Mouse (Mus musculus) MEL (cell line): ENCODE measurements at regions not wholly inside any gene's neighbourhood (a gene's known extent, or its start where the extent isn't known, plus 50 kb on each side); places are given as distances from the start of the nearest gene placed in this dataset.

Source experiments
- DNase-seq: peaks from one replicate; pipeline ENCODE4 v3.0.0; 2011; ENCODE audit warnings: low read depth, low spot score
- H3K27ac ChIP-seq: 2 replicates; pipeline ENCODE4 v1.5.1; 2012; ENCODE audit warnings: low read depth, mild to moderate bottlenecking, control low read depth, low read length, moderate library complexity; ENCODE audit not compliant: control insufficient read depth
- H3K27me3 ChIP-seq, 2 experiments: fragments of 150-350 bp in 1 of 2; sonication (generic) in 1 of 2; 2 replicates each; pipeline ENCODE4 v1.6.1; 2012; ENCODE audit warnings: low read length in 2 of 2, mild to moderate bottlenecking in 2 of 2, improper control_type of control experiment in 1 of 2, moderate library complexity in 1 of 2; ENCODE audit not compliant: insufficient read depth in 2 of 2, control insufficient read depth in 1 of 2
- H3K36me3 ChIP-seq, 2 experiments: 2 replicates each; pipeline ENCODE4 v1.6.1; 2012 to 2014; ENCODE audit warnings: low read length in 2 of 2, improper control_type of control experiment in 1 of 2, inconsistent platforms in 1 of 2, mild to moderate bottlenecking in 1 of 2; ENCODE audit not compliant: insufficient read depth in 2 of 2, control insufficient read depth in 1 of 2
- H3K4me1 ChIP-seq, 2 experiments: fragments of 150-350 bp in 1 of 2; sonication (generic) in 1 of 2; 2 replicates each; pipeline ENCODE4 v1.6.1; 2012; ENCODE audit warnings: low read length in 2 of 2, improper control_type of control experiment in 1 of 2, mild to moderate bottlenecking in 1 of 2; ENCODE audit not compliant: insufficient read depth in 2 of 2, control insufficient read depth in 1 of 2
- H3K4me3 ChIP-seq, 2 experiments: fragments of 150-350 bp in 1 of 2; sonication (generic) in 1 of 2; 2 replicates each; pipeline ENCODE4 v1.5.1; 2012; ENCODE audit warnings: low read depth in 2 of 2, low read length in 2 of 2, mild to moderate bottlenecking in 2 of 2, moderate library complexity in 2 of 2, control low read depth in 1 of 2, improper control_type of control experiment in 1 of 2; ENCODE audit not compliant: control insufficient read depth in 1 of 2, insufficient read depth in 1 of 2
- H3K79me2 ChIP-seq: 2 replicates; pipeline ENCODE4 v1.6.1; 2012; ENCODE audit warnings: mild to moderate bottlenecking, low read length, moderate library complexity; ENCODE audit not compliant: control insufficient read depth, poor library complexity, insufficient read depth
- H3K9ac ChIP-seq: 2 replicates; pipeline ENCODE4 v1.6.1; 2012; ENCODE audit warnings: low read depth, mild to moderate bottlenecking, control low read depth, low read length, moderate library complexity; ENCODE audit not compliant: control insufficient read depth, poor library complexity, severe bottlenecking
- H3K9me3 ChIP-seq: fragments of 150-350 bp; sonication (generic); replicated peaks from 2 replicates; pipeline ENCODE4 v1.6.1; 2012; ENCODE audit warnings: mild to moderate bottlenecking, low read length, improper control_type of control experiment, moderate library complexity; ENCODE audit not compliant: insufficient read depth
- BHLHE40 ChIP-seq: IDR thresholded peaks from 2 replicates; pipeline ENCODE4 v1.6.1; 2012; ENCODE audit warnings: low read depth, mild to moderate bottlenecking, inconsistent platforms, low read length, improper control_type of control experiment, borderline replicate concordance
- CHD1 ChIP-seq: IDR thresholded peaks from 2 replicates; pipeline ENCODE4 v1.6.1; 2012; ENCODE audit warnings: low read depth, mild to moderate bottlenecking, inconsistent platforms, low read length, improper control_type of control experiment
- E2F4 ChIP-seq: IDR thresholded peaks from 2 replicates; pipeline ENCODE4 v1.6.1; 2011; ENCODE audit warnings: low read depth, low read length, improper control_type of control experiment, borderline replicate concordance
- EP300 ChIP-seq, 2 experiments: IDR thresholded peaks; 2 replicates each; pipeline ENCODE4 v1.6.1; 2011; ENCODE audit warnings: improper control_type of control experiment in 2 of 2, low read length in 2 of 2, low read depth in 1 of 2, mild to moderate bottlenecking in 1 of 2
- GABPA ChIP-seq: IDR thresholded peaks from 2 replicates; pipeline ENCODE4 v1.6.1; 2012; ENCODE audit warnings: low read depth, mild to moderate bottlenecking, inconsistent platforms, low read length, improper control_type of control experiment, moderate library complexity
- HCFC1 ChIP-seq: IDR thresholded peaks from 2 replicates; pipeline ENCODE4 v1.6.1; 2012; ENCODE audit warnings: low read depth, mild to moderate bottlenecking, inconsistent platforms, low read length, improper control_type of control experiment, moderate library complexity
- JUND ChIP-seq: IDR thresholded peaks from 2 replicates; pipeline ENCODE4 v1.6.1; 2011; ENCODE audit warnings: low read depth, mild to moderate bottlenecking, improper control_type of control experiment, low read length
- MAZ ChIP-seq: IDR thresholded peaks from 2 replicates; pipeline ENCODE4 v1.6.1; 2012; ENCODE audit warnings: low read depth, mild to moderate bottlenecking, inconsistent platforms, low read length, improper control_type of control experiment
- MXI1 ChIP-seq: IDR thresholded peaks from 2 replicates; pipeline ENCODE4 v1.6.1; 2011; ENCODE audit warnings: mild to moderate bottlenecking, low read depth, low read length, improper control_type of control experiment
- NRF1 ChIP-seq: IDR thresholded peaks from 2 replicates; pipeline ENCODE4 v1.6.1; 2014; ENCODE audit warnings: low read depth, mild to moderate bottlenecking, inconsistent platforms, low read length, improper control_type of control experiment, moderate library complexity; ENCODE audit not compliant: poor library complexity, insufficient read depth, severe bottlenecking
- POLR2A ChIP-seq, 2 experiments: IDR thresholded peaks; 2 replicates each; pipeline ENCODE4 v1.6.1; 2011 to 2012; ENCODE audit warnings: low read length in 2 of 2, mild to moderate bottlenecking in 2 of 2, control low read depth in 1 of 2, improper control_type of control experiment in 1 of 2, low read depth in 1 of 2, moderate library complexity in 1 of 2; ENCODE audit not compliant: control insufficient read depth in 1 of 2, insufficient read depth in 1 of 2, poor library complexity in 1 of 2
- POLR2AphosphoS2 ChIP-seq: IDR thresholded peaks from 2 replicates; pipeline ENCODE4 v1.6.1; 2011; ENCODE audit warnings: low read length, improper control_type of control experiment
- POLR2AphosphoS5 ChIP-seq: IDR thresholded peaks from 2 replicates; pipeline ENCODE4 v1.6.1; 2012; ENCODE audit warnings: low read depth, borderline replicate concordance, mild to moderate bottlenecking, inconsistent platforms, low read length, moderate library complexity, mixed read lengths
- TBP ChIP-seq: IDR thresholded peaks from 2 replicates; pipeline ENCODE4 v1.8.0; 2011; ENCODE audit warnings: low read depth, low read length, improper control_type of control experiment
- TCF12 ChIP-seq: IDR thresholded peaks from 2 replicates; pipeline ENCODE4 v1.6.1; 2014; ENCODE audit warnings: low read depth, mild to moderate bottlenecking, inconsistent platforms, low read length, improper control_type of control experiment, moderate library complexity
- UBTF ChIP-seq: IDR thresholded peaks from 2 replicates; pipeline ENCODE4 v1.6.1; 2012; ENCODE audit warnings: low read depth, mild to moderate bottlenecking, inconsistent platforms, low read length, improper control_type of control experiment, moderate library complexity, borderline replicate concordance; ENCODE audit not compliant: insufficient read depth
- ZMIZ1 ChIP-seq: IDR thresholded peaks from 2 replicates; pipeline ENCODE4 v1.6.1; 2012; ENCODE audit warnings: low read depth, mild to moderate bottlenecking, inconsistent platforms, low read length, improper control_type of control experiment, moderate library complexity

GRCm38 (mm10) chr2:137437741-137438140, 321.3 kb upstream of the Jag1 start:
- Histone ChIP-seq H3K9ac (no peak overlapping the region), H3K4me1 (no peaks in the 10 kb centered on the region)
- TF ChIP-seq TBP: no peak
- no peak for TF ChIP-seq ZMIZ1
- TF ChIP-seq GABPA: no peak
- no peak for TF ChIP-seq NRF1
- TF ChIP-seq BHLHE40: no peak
- no peak for TF ChIP-seq E2F4
- TF ChIP-seq MAZ: no peak
- TF ChIP-seq TCF12: no peak
- TF ChIP-seq, all 39 proteins: peak for 0
- H3K36me3 ChIP-seq: no peaks in the 10 kb centered on the region
- no peaks in the 10 kb centered on the region for H3K9me3 ChIP-seq
- no peaks in the 10 kb centered on the region for H3K79me2 ChIP-seq
- H3K27ac ChIP-seq: no peak overlapping the region
- no peak overlapping the region for H3K4me3 ChIP-seq
- DNase-seq: no peak
- no peaks in the 10 kb centered on the region for H3K27me3 ChIP-seq

GRCm38 (mm10) chr2:137436161-137436560, 319.7 kb upstream of the Jag1 start:
- H3K79me2 ChIP-seq: no peaks in the 10 kb centered on the region
- TF ChIP-seq CHD1: no peak
- no peak for TF ChIP-seq JUND
- no peak for TF ChIP-seq POLR2A (IDR thresholded peaks at IDR 0.05; ENCODE audit: control insufficient read depth in 1 of 2, insufficient read depth in 1 of 2, low read depth in 1 of 2, low read length in 2 of 2, poor library complexity in 1 of 2)
- no peak for TF ChIP-seq POLR2AphosphoS2
- no peak for TF ChIP-seq UBTF
- TF ChIP-seq TBP: no peak
- TF ChIP-seq POLR2AphosphoS5: no peak
- no peak for TF ChIP-seq MXI1
- no peak for TF ChIP-seq HCFC1
- no peak for TF ChIP-seq EP300 (IDR thresholded peaks at IDR 0.05; ENCODE audit: low read depth in 1 of 2, low read length in 2 of 2)
- H3K27me3 ChIP-seq: no peaks in the 10 kb centered on the region
- no peaks in the 10 kb centered on the region for H3K4me1 ChIP-seq
- no peak overlapping the region for H3K9ac ChIP-seq
- no peak overlapping the region for H3K27ac ChIP-seq
- no peak overlapping the region for H3K4me3 ChIP-seq
- H3K9me3 ChIP-seq: no peaks in the 10 kb centered on the region
- H3K36me3 ChIP-seq: no peaks in the 10 kb centered on the region
- DNase-seq: no peak
